Mouse (Mus musculus): Measurements from ENCODE around the gene Kcnd2. TPM values are rescaled to one million over a fixed set of nuclear protein-coding genes. Genes with fewer than 3 reads are reported as not detected.

The Kcnd2 gene
- polyA plus RNA-seq, 1 experiment from 2014 or later: 0.06 TPM

- Histone ChIP-seq H3K9me3 (ENCODE audit: low read length) (no peaks in the 10 kb centered on the region), H3K4me2 (replicated peaks; ENCODE audit: low read depth, low read length) (no peak overlapping the region), H3K4me3 (ENCODE audit: low read depth, low read length) (no peak overlapping the region), H3K36me3 (ENCODE audit: insufficient read depth, low read length) (no peaks in the 10 kb centered on the region), H3K27ac (ENCODE audit: low read length) (no peak overlapping the region), H3K9ac (replicated peaks; ENCODE audit: low read depth) (no peak overlapping the region), H3K27me3 (replicated peaks; ENCODE audit: insufficient read depth, low read length) (no peaks in the 10 kb centered on the region), H3K4me1 (ENCODE audit: insufficient read depth, low read depth, low read length) (no peaks in the 10 kb centered on the region)
- DNase-seq (ENCODE audit: low spot score) (no peak), ATAC-seq (no peak)
- WGBS: 78% methylated on average over 3 of the region's 3 CpGs
- TF ChIP-seq CTCF (IDR thresholded peaks at IDR 0.05) (no peak), EP300 (IDR thresholded peaks at IDR 0.05) (no peak)
Measured at GRCm38 (mm10) chr6:21692861-21693350, 477.6 kb downstream of the Kcnd2 start.

GRCm38 (mm10) chr6:21697641-21698040, 482.3 kb downstream of the Kcnd2 start:
- no peak for DNase-seq (ENCODE audit: low spot score)
- WGBS: 68% methylated on average over 3 of the region's 3 CpGs
- TF ChIP-seq CTCF (IDR thresholded peaks at IDR 0.05): no peak
- TF ChIP-seq EP300 (IDR thresholded peaks at IDR 0.05): no peak
- H3K9me3 ChIP-seq (ENCODE audit: low read length): no peaks in the 10 kb centered on the region
- ATAC-seq: no peak
- H3K27me3 ChIP-seq (replicated peaks; ENCODE audit: insufficient read depth, low read length): no peaks in the 10 kb centered on the region
- H3K9ac ChIP-seq (replicated peaks; ENCODE audit: low read depth): no peak overlapping the region
- H3K4me3 ChIP-seq (ENCODE audit: low read depth, low read length): no peak overlapping the region
- no peak overlapping the region for H3K4me2 ChIP-seq (replicated peaks; ENCODE audit: low read depth, low read length)
- no peak overlapping the region for H3K27ac ChIP-seq (ENCODE audit: low read length)
- H3K36me3 ChIP-seq (ENCODE audit: insufficient read depth, low read length): no peaks in the 10 kb centered on the region
- H3K4me1 ChIP-seq (ENCODE audit: insufficient read depth, low read depth, low read length): no peaks in the 10 kb centered on the region

- no peak overlapping the region for H3K9ac ChIP-seq (replicated peaks; ENCODE audit: low read depth)
- H3K27ac ChIP-seq (ENCODE audit: low read length): no peak overlapping the region
- no peaks in the 10 kb centered on the region for H3K27me3 ChIP-seq (replicated peaks; ENCODE audit: insufficient read depth, low read length)
- H3K4me1 ChIP-seq (ENCODE audit: insufficient read depth, low read depth, low read length): no peaks in the 10 kb centered on the region
- H3K4me2 ChIP-seq (replicated peaks; ENCODE audit: low read depth, low read length): no peak overlapping the region
- no peak for ATAC-seq
- TF ChIP-seq CTCF (IDR thresholded peaks at IDR 0.05) (no peak), EP300 (IDR thresholded peaks at IDR 0.05) (no peak)
- no peak overlapping the region for H3K4me3 ChIP-seq (ENCODE audit: low read depth, low read length)
- no peak for DNase-seq (ENCODE audit: low spot score)
- no peaks in the 10 kb centered on the region for H3K9me3 ChIP-seq (ENCODE audit: low read length)
- no peaks in the 10 kb centered on the region for H3K36me3 ChIP-seq (ENCODE audit: insufficient read depth, low read length)
- WGBS: 83% methylated on average over 6 of the region's 6 CpGs
Measured at GRCm38 (mm10) chr6:21701131-21701530, 485.8 kb downstream of the Kcnd2 start.

GRCm38 (mm10) chr6:21709228-21709627, 493.9 kb downstream of the Kcnd2 start:
- Histone ChIP-seq H3K9me3 (ENCODE audit: low read length) (no peaks in the 10 kb centered on the region), H3K4me2 (replicated peaks; ENCODE audit: low read depth, low read length) (no peak overlapping the region), H3K4me1 (ENCODE audit: insufficient read depth, low read depth, low read length) (no peaks in the 10 kb centered on the region), H3K36me3 (ENCODE audit: insufficient read depth, low read length) (no peaks in the 10 kb centered on the region), H3K27me3 (replicated peaks; ENCODE audit: insufficient read depth, low read length) (no peaks in the 10 kb centered on the region), H3K27ac (ENCODE audit: low read length) (no peak overlapping the region), H3K4me3 (ENCODE audit: low read depth, low read length) (no peak overlapping the region), H3K9ac (replicated peaks; ENCODE audit: low read depth) (no peak overlapping the region)
- ATAC-seq: no peak
- no peak for TF ChIP-seq EP300 (IDR thresholded peaks at IDR 0.05)
- TF ChIP-seq CTCF (IDR thresholded peaks at IDR 0.05): peak; percentile 72
- DNase-seq (ENCODE audit: low spot score): peak; percentile 61
- 14% methylated on average over 3 of the region's 3 CpGs for WGBS

- no peaks in the 10 kb centered on the region for H3K27me3 ChIP-seq (replicated peaks; ENCODE audit: insufficient read depth, low read length)
- H3K9me3 ChIP-seq (ENCODE audit: low read length): no peaks in the 10 kb centered on the region
- TF ChIP-seq EP300 (IDR thresholded peaks at IDR 0.05) (no peak), CTCF (IDR thresholded peaks at IDR 0.05) (no peak)
- H3K4me1 ChIP-seq (ENCODE audit: insufficient read depth, low read depth, low read length): no peaks in the 10 kb centered on the region
- no peak overlapping the region for H3K9ac ChIP-seq (replicated peaks; ENCODE audit: low read depth)
- ATAC-seq (no peak), DNase-seq (ENCODE audit: low spot score) (no peak)
- no peak overlapping the region for H3K27ac ChIP-seq (ENCODE audit: low read length)
- no peak overlapping the region for H3K4me2 ChIP-seq (replicated peaks; ENCODE audit: low read depth, low read length)
- H3K4me3 ChIP-seq (ENCODE audit: low read depth, low read length): no peak overlapping the region
- WGBS: 53% methylated on average over 1 of the region's 1 CpGs
- no peaks in the 10 kb centered on the region for H3K36me3 ChIP-seq (ENCODE audit: insufficient read depth, low read length)
Measured at GRCm38 (mm10) chr6:21719121-21719520, 503.8 kb downstream of the Kcnd2 start.

- no peak overlapping the region for H3K4me2 ChIP-seq (replicated peaks; ENCODE audit: low read depth, low read length)
- no peak overlapping the region for H3K9ac ChIP-seq (replicated peaks; ENCODE audit: low read depth)
- no peak for DNase-seq (ENCODE audit: low spot score)
- no peaks in the 10 kb centered on the region for H3K36me3 ChIP-seq (ENCODE audit: insufficient read depth, low read length)
- no peaks in the 10 kb centered on the region for H3K27me3 ChIP-seq (replicated peaks; ENCODE audit: insufficient read depth, low read length)
- no peaks in the 10 kb centered on the region for H3K9me3 ChIP-seq (ENCODE audit: low read length)
- ATAC-seq: no peak
- no peak overlapping the region for H3K27ac ChIP-seq (ENCODE audit: low read length)
- WGBS: 63% methylated on average over 10 of the region's 10 CpGs
- TF ChIP-seq CTCF (IDR thresholded peaks at IDR 0.05) (no peak), EP300 (IDR thresholded peaks at IDR 0.05) (no peak)
- no peak overlapping the region for H3K4me3 ChIP-seq (ENCODE audit: low read depth, low read length)
- no peaks in the 10 kb centered on the region for H3K4me1 ChIP-seq (ENCODE audit: insufficient read depth, low read depth, low read length)
Measured at GRCm38 (mm10) chr6:21722238-21722637, 506.9 kb downstream of the Kcnd2 start.

GRCm38 (mm10) chr6:21740606-21741005, 525.3 kb downstream of the Kcnd2 start:
- WGBS: 44% methylated on average over 2 of the region's 2 CpGs
- DNase-seq (ENCODE audit: low spot score) (peak; percentile 22), ATAC-seq (no peak)
- no peaks in the 10 kb centered on the region for H3K9me3 ChIP-seq (ENCODE audit: low read length)
- H3K4me2 ChIP-seq (replicated peaks; ENCODE audit: low read depth, low read length): no peak overlapping the region
- no peak for TF ChIP-seq EP300 (IDR thresholded peaks at IDR 0.05)
- no peak for TF ChIP-seq CTCF (IDR thresholded peaks at IDR 0.05)
- no peaks in the 10 kb centered on the region for H3K4me1 ChIP-seq (ENCODE audit: insufficient read depth, low read depth, low read length)
- H3K4me3 ChIP-seq (ENCODE audit: low read depth, low read length): no peak overlapping the region
- H3K36me3 ChIP-seq (ENCODE audit: insufficient read depth, low read length): no peaks in the 10 kb centered on the region
- no peak overlapping the region for H3K9ac ChIP-seq (replicated peaks; ENCODE audit: low read depth)
- H3K27ac ChIP-seq (ENCODE audit: low read length): no peak overlapping the region
- no peaks in the 10 kb centered on the region for H3K27me3 ChIP-seq (replicated peaks; ENCODE audit: insufficient read depth, low read length)

Measured in lung, postnatal 0 days (tissue).